Mouse (Mus musculus) megakaryocyte, adult 5-6 weeks (primary cell): Measurements from ENCODE around the gene Smdt1. TPM values are rescaled to one million over a fixed set of nuclear protein-coding genes. Genes with fewer than 3 reads are reported as not detected.

Source experiments
- total RNA-seq, 2 experiments: library from RNA; stranded (forward) in 1 of 2; stranded (reverse) in 1 of 2; fragments of 153-499, 151-499 nt in 1 of 2; fragments of 221-1000, 200-1000 nt in 1 of 2; gene quantifications; 2 replicates each; pipeline versions ENCODE4 v1.2.3 to v1.2.4; 2015 to 2017

Smdt1 gene
- total RNA-seq, 2 experiments from 2014 or later: 170 to 229 TPM

Other genes starting within 250 kb of the Smdt1 start
- gene Ccdc134, start 211.0 kb upstream of the Smdt1 start, total RNA-seq (2015): 7.8 and 8.8 TPM in 2 replicates
- gene Ccdc134, start 211.0 kb upstream of the Smdt1 start, total RNA-seq (2017): 22.6 and 23.5 TPM in 2 replicates
- gene Srebf2, start 191.8 kb upstream of the Smdt1 start, total RNA-seq (2015): 39.0 and 40.7 TPM in 2 replicates
- 39.8 and 40.7 TPM in 2 replicates for gene Srebf2, start 191.8 kb upstream of the Smdt1 start, total RNA-seq (2017)
- 0.14 TPM in 1 of 2 replicates, not detected in the other for gene Shisa8, start 126.1 kb upstream of the Smdt1 start, total RNA-seq (2015)
- not detected in 2 replicates for gene Shisa8, start 126.1 kb upstream of the Smdt1 start, total RNA-seq (2017)
- 1.8 and 2.7 TPM in 2 replicates for gene Tnfrsf13c, start 114.6 kb upstream of the Smdt1 start, total RNA-seq (2015)
- gene Tnfrsf13c, start 114.6 kb upstream of the Smdt1 start, total RNA-seq (2017): 1.0 and 1.5 TPM in 2 replicates
- gene Cenpm, start 94.2 kb upstream of the Smdt1 start, total RNA-seq (2015): 20.3 and 32.9 TPM in 2 replicates
- 10.0 and 19.5 TPM in 2 replicates for gene Cenpm, start 94.2 kb upstream of the Smdt1 start, total RNA-seq (2017)
- gene 1500009C09Rik, start 86.6 kb upstream of the Smdt1 start, total RNA-seq (2015): not detected in 2 replicates
- gene 1500009C09Rik, start 86.6 kb upstream of the Smdt1 start, total RNA-seq (2017): not detected in 2 replicates
- gene Sept3, start 64.1 kb upstream of the Smdt1 start, total RNA-seq (2015): 0.11 TPM in 1 of 2 replicates, not detected in the other
- gene Sept3, start 64.1 kb upstream of the Smdt1 start, total RNA-seq (2017): 0.08 TPM in 1 of 2 replicates, not detected in the other
- 0.22 TPM in 1 of 2 replicates, not detected in the other for gene Wbp2nl, start 40.0 kb upstream of the Smdt1 start, total RNA-seq (2015)
- not detected in 2 replicates for gene Wbp2nl, start 40.0 kb upstream of the Smdt1 start, total RNA-seq (2017)
- gene Naga, start within 50 bp of the Smdt1 start, total RNA-seq (2015): 159 and 162 TPM in 2 replicates
- gene Naga, start within 50 bp of the Smdt1 start, total RNA-seq (2017): 145 and 160 TPM in 2 replicates
- gene Pheta2, start within 50 bp of the Smdt1 start, total RNA-seq (2015): 2.4 and 2.7 TPM in 2 replicates
- gene Pheta2, start within 50 bp of the Smdt1 start, total RNA-seq (2017): 3.5 and 3.7 TPM in 2 replicates
- 254 and 294 TPM in 2 replicates for gene Ndufa6, start 15.4 kb downstream of the Smdt1 start, total RNA-seq (2015)
- 138 and 158 TPM in 2 replicates for gene Ndufa6, start 15.4 kb downstream of the Smdt1 start, total RNA-seq (2017)
- 0.39 TPM in 1 of 2 replicates, not detected in the other for gene Cyp2d22, start 41.3 kb downstream of the Smdt1 start, total RNA-seq (2015)
- 0.37 TPM in 1 of 2 replicates, not detected in the other for gene Cyp2d22, start 41.3 kb downstream of the Smdt1 start, total RNA-seq (2017)
- gene Cyp2d11, start 55.1 kb downstream of the Smdt1 start, total RNA-seq (2015): not detected in 2 replicates
- gene Cyp2d11, start 55.1 kb downstream of the Smdt1 start, total RNA-seq (2017): not detected in 2 replicates
- not detected in 2 replicates for gene Cyp2d10, start 68.2 kb downstream of the Smdt1 start, total RNA-seq (2015)
- not detected in 2 replicates for gene Cyp2d10, start 68.2 kb downstream of the Smdt1 start, total RNA-seq (2017)
- not detected in 2 replicates for gene Cyp2d9, start 94.5 kb downstream of the Smdt1 start, total RNA-seq (2015)
- gene Cyp2d9, start 94.5 kb downstream of the Smdt1 start, total RNA-seq (2017): not detected in 2 replicates
- gene Cyp2d12, start 216.1 kb downstream of the Smdt1 start, total RNA-seq (2015): not detected in 2 replicates
- not detected in 2 replicates for gene Cyp2d12, start 216.1 kb downstream of the Smdt1 start, total RNA-seq (2017)